In the genomic region with DNA sequence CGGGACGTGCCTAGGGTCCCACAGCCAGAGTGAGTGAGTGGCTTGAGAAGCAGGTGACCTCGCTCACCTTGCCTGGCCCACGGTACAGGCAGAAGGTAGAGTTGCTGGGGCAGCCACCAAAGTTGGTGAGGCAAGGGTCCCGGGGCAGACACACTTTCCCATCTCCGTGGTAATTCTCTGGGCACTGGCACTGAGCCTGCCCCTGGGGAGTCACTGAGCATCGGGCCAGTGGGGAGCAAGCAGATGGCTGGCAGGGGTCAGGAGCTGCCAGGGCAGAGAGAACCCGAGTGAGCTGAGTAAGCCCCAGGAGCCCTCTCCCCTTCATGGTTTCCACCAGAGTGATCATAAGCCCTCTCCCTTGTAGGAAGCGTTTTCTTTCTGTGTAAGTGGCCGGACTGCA, we compare ENCODE assay signal across 19 mouse cellular contexts. TPM values are rescaled to one million over a fixed set of nuclear protein-coding genes. Genes with fewer than 3 reads are reported as not detected.
DNase-seq lines count a peak whose midpoint lies in the region; ATAC-seq lines count a peak whose summit lies in the region.
"Had no signal": no experiment of that assay in that cellular context is flagged by ENCODE, and none has a peak within 500 bp of the region (broad histone marks: within the 10 kb centered on the region; RNA-seq: fewer than 3 reads in every experiment).

No protein-coding gene starts in this region.

- no peaks in the 10 kb centered on the region for H3K9me3 ChIP-seq in liver, embryonic 13.5 days (replicated peaks)
- H3K9me3 ChIP-seq: embryonic facial prominence, embryonic 10.5 days; forebrain, embryonic 13.5 days; heart, embryonic 15.5 days; hindbrain, embryonic 10.5 days had no signal

- H3K27me3 ChIP-seq in liver, embryonic 13.5 days, result peaks cover 18% of the 10 kb centered on the region
- H3K27me3 ChIP-seq: forebrain, embryonic 13.5 days had no signal

- WGBS in liver, embryonic 13.5 days (ENCODE audit: insufficient replicate concordance), result 72% methylated on average over 10 of the region's 10 CpGs
- 96% methylated on average over 10 of the region's 10 CpGs for WGBS in macrophage (ENCODE audit: missing documents)

- H3K4me1 ChIP-seq in liver, embryonic 13.5 days (replicated peaks), result peaks cover 64% of the 10 kb centered on the region

- DNase-seq in cerebellum, postnatal 25 days, result peak; percentile 41 to 62
- DNase-seq in cerebellum, adult 8-10 months, result no peak
- DNase-seq in liver, embryonic 13.5 days, result no peak
- no peak for DNase-seq in liver
- peak; percentile 9 for DNase-seq in retina, embryonic 14.5 days (ENCODE audit: low spot score)
- DNase-seq in retina, postnatal 1 day, result no peak
- DNase-seq in heart, postnatal 10 days, result no peak
- DNase-seq: adrenal gland, adult 2 months; adrenal gland, postnatal 25 days; forebrain, postnatal 0 days; gastrocnemius, postnatal 14 days; heart, adult 2 months had no signal

- H3K9ac ChIP-seq in liver, embryonic 13.5 days, result no peak overlapping the region
- H3K9ac ChIP-seq: forebrain, embryonic 13.5 days; forebrain, postnatal 0 days; heart, embryonic 15.5 days had no signal

- peak overlapping the region; percentile 43 for H3K4me2 ChIP-seq in liver, embryonic 13.5 days
- H3K4me2 ChIP-seq: forebrain, embryonic 13.5 days; heart, embryonic 11.5 days; heart, embryonic 15.5 days had no signal

- intact Hi-C loops in heart, postnatal 10 days (cut with DNase I), result loop anchor here (2.0 kb wide), 1 partner anchor 25 kb away; no protein-coding TSS in a partner anchor

- ATAC-seq in liver, embryonic 13.5 days (ENCODE audit: low read depth), result no peak
- ATAC-seq: forebrain, embryonic 13.5 days; forebrain, postnatal 0 days; hindbrain, embryonic 16.5 days had no signal

- H3K36me3 ChIP-seq in liver, embryonic 13.5 days, result no peaks in the 10 kb centered on the region
- H3K36me3 ChIP-seq in macrophage (ENCODE audit: inconsistent target), result peaks cover 40% of the 10 kb centered on the region
- H3K36me3 ChIP-seq: embryonic facial prominence, embryonic 10.5 days; heart, embryonic 15.5 days; hindbrain, embryonic 10.5 days had no signal

- no peak overlapping the region for H3K4me3 ChIP-seq in liver, embryonic 13.5 days (replicated peaks)
- H3K4me3 ChIP-seq in macrophage (ENCODE audit: inconsistent target), result peak overlapping the region; percentile 55
- H3K4me3 ChIP-seq: embryonic facial prominence, embryonic 10.5 days; forebrain, embryonic 13.5 days; heart, adult 2 months; heart, embryonic 15.5 days; hindbrain, embryonic 10.5 days had no signal

- H3K79me2 ChIP-seq in macrophage (ENCODE audit: inconsistent target), result peaks cover 97% of the 10 kb centered on the region

- 0 out of 2 replicates have a peak overlapping the region, but pooled peaks have one; percentile 43 for H3K27ac ChIP-seq in liver, embryonic 13.5 days
- peak overlapping the region; percentile 100 for H3K27ac ChIP-seq in macrophage
- H3K27ac ChIP-seq: embryonic facial prominence, embryonic 10.5 days; forebrain, embryonic 13.5 days; heart, adult 2 months; heart, embryonic 15.5 days; hindbrain, embryonic 10.5 days had no signal

RNA-seq across cellular contexts. Expression of a gene that starts 6.8 kb away (rescaled TPM):
- 18.5 and 19.2 TPM in 2 replicates for polyA plus RNA-seq in liver, embryonic 13.5 days (2015; fragmentation: Nextera tagmentation; extraction: Ambion mirVana)
- 1,000 to 10,000 TPM in 23 of 26 experiments, 100 to 1,000 TPM in 3; 175 to 4,782 (median 2,271) TPM for total RNA-seq in macrophage (2018; cell fraction: chromatin; rRNA removed)
- total RNA-seq in macrophage (2018; cell fraction: cytosol; rRNA removed), result 100 to 1,000 TPM in 25 of 26 experiments, 10 to 100 TPM in 1; 91.4 to 838 (median 312) TPM
- total RNA-seq in macrophage (2018; cell fraction: nucleus; rRNA removed), result 1,000 to 10,000 TPM in 14 of 26 experiments, 100 to 1,000 TPM in 12; 325 to 5,560 (median 1,024) TPM
- polyA plus RNA-seq in macrophage (2018), result 241 to 829 TPM (median 623 TPM) in 3 replicates
- total RNA-seq in heart, postnatal 10 days (2021), result 10 to 100 TPM; 77.3 to 78.9 TPM

RNA-seq across cellular contexts. Expression of a gene that starts 30.8 kb away (rescaled TPM):
- polyA plus RNA-seq in liver, embryonic 13.5 days (2015; fragmentation: Nextera tagmentation; extraction: Ambion mirVana), result 174 and 196 TPM in 2 replicates
- 10 to 100 TPM in 11 of 26 experiments, 1 to 10 TPM in 15; 1.8 to 37.0 (median 8.3) TPM for total RNA-seq in macrophage (2018; cell fraction: chromatin; rRNA removed)
- total RNA-seq in macrophage (2018; cell fraction: cytosol; rRNA removed), result 100 to 1,000 TPM in 5 of 26 experiments, 10 to 100 TPM in 21; 25.4 to 119 (median 52.7) TPM
- total RNA-seq in macrophage (2018; cell fraction: nucleus; rRNA removed), result 10 to 100 TPM in 21 of 26 experiments, 1 to 10 TPM in 5; 6.5 to 49.6 (median 15.5) TPM
- polyA plus RNA-seq in macrophage (2018), result 64.0 to 97.6 TPM (median 77.4 TPM) in 3 replicates
- total RNA-seq in heart, postnatal 10 days (2021), result 10 to 100 TPM; 53.1 to 57.7 TPM

RNA-seq across cellular contexts. Expression of a gene that starts 32.9 kb away (rescaled TPM):
- 81.6 and 90.8 TPM in 2 replicates for polyA plus RNA-seq in liver, embryonic 13.5 days (2015; fragmentation: Nextera tagmentation; extraction: Ambion mirVana)
- total RNA-seq in macrophage (2018; cell fraction: chromatin; rRNA removed), result 10 to 100 TPM in 5 of 26 experiments, 1 to 10 TPM in 12, under 1 TPM in 1, not detected in 8; 0.82 to 20.9 (median 6.8) TPM
- total RNA-seq in macrophage (2018; cell fraction: cytosol; rRNA removed), result 10 to 100 TPM; 33.4 to 98.2 (median 47.8) TPM
- total RNA-seq in macrophage (2018; cell fraction: nucleus; rRNA removed), result 10 to 100 TPM in 14 of 26 experiments, 1 to 10 TPM in 12; 2.1 to 47.5 (median 11.1) TPM
- polyA plus RNA-seq in macrophage (2018), result 5.9 to 64.8 TPM (median 39.9 TPM) in 3 replicates
- 10 to 100 TPM; 92.2 to 93.5 TPM for total RNA-seq in heart, postnatal 10 days (2021)

RNA-seq across cellular contexts. Expression of a gene that starts 46.5 kb away (rescaled TPM):
- polyA plus RNA-seq in liver, embryonic 13.5 days (2015; fragmentation: Nextera tagmentation; extraction: Ambion mirVana), result 21.1 and 25.3 TPM in 2 replicates
- total RNA-seq in macrophage (2018; cell fraction: chromatin; rRNA removed), result 10 to 100 TPM in 1 of 26 experiments, 1 to 10 TPM in 25; 1.2 to 10.1 (median 6.3) TPM
- total RNA-seq in macrophage (2018; cell fraction: cytosol; rRNA removed), result 1 to 10 TPM in 24 of 26 experiments, under 1 TPM in 2; 0.89 to 3.3 (median 1.7) TPM
- 10 to 100 TPM in 1 of 26 experiments, 1 to 10 TPM in 23, not detected in 2; 1.5 to 12.4 (median 3.9) TPM for total RNA-seq in macrophage (2018; cell fraction: nucleus; rRNA removed)
- polyA plus RNA-seq in macrophage (2018), result 0.50 to 1.8 TPM (median 0.95 TPM) in 3 replicates
- 1,000 to 10,000 TPM; 5,439 to 5,458 TPM for total RNA-seq in heart, postnatal 10 days (2021)

RNA-seq across cellular contexts. Expression of a gene that starts 55.1 kb away (rescaled TPM):
- polyA plus RNA-seq in liver, embryonic 13.5 days (2015; fragmentation: Nextera tagmentation; extraction: Ambion mirVana), result 77.9 and 84.9 TPM in 2 replicates
- total RNA-seq in macrophage (2018; cell fraction: chromatin; rRNA removed), result 1,000 to 10,000 TPM in 24 of 26 experiments, 100 to 1,000 TPM in 2; 665 to 2,090 (median 1,583) TPM
- total RNA-seq in macrophage (2018; cell fraction: cytosol; rRNA removed), result 100 to 1,000 TPM; 112 to 253 (median 171) TPM
- total RNA-seq in macrophage (2018; cell fraction: nucleus; rRNA removed), result 1,000 to 10,000 TPM in 7 of 26 experiments, 100 to 1,000 TPM in 19; 420 to 1,439 (median 890) TPM
- 163 to 251 TPM (median 201 TPM) in 3 replicates for polyA plus RNA-seq in macrophage (2018)
- total RNA-seq in heart, postnatal 10 days (2021), result 100 to 1,000 TPM; 234 to 236 TPM

Comparison
In these comparisons a context has a peak if more than half of its experiments do, and no peak if none do; other contexts are left out.
1. DNase-seq: peak in cerebellum, postnatal 25 days (2 of 2) and retina, embryonic 14.5 days (single experiment); none in cerebellum, adult 8-10 months (single experiment), liver, embryonic 13.5 days (single experiment), liver (single experiment), retina, postnatal 1 day (single experiment) and heart, postnatal 10 days (0 of 2).
2. RNA of a gene that starts 6.8 kb away (polyA plus RNA-seq): 241 to 829 TPM in macrophage; 18.5 to 19.2 TPM in liver, embryonic 13.5 days; every median in the first group is over 10 times any median in the second.